Mouse (Mus musculus) neural tube, embryonic 12.5 days (tissue): Measurements from ENCODE around the gene Cerk. TPM values are rescaled to one million over a fixed set of nuclear protein-coding genes. Genes with fewer than 3 reads are reported as not detected.
"Not testable (repeated sequence)": the region's sequence is repeated elsewhere in the genome, so short reads cannot be mapped to it uniquely, and the experiment has no call there.

ENCODE experiments used
- ATAC-seq: fragments of 200-750 bp; cut with Nextera tagmentation; 2 replicates; pipeline ENCODE4 v1.8.0; 2017; ENCODE audit warnings: low read depth, mild to moderate bottlenecking, moderate TSS enrichment, moderate library complexity; ENCODE audit not compliant: low FRiP score
- H3K27ac ChIP-seq: fragments of 300-500 bp; sonication (generic); 2 replicates; pipeline ENCODE4 v1.5.1; 2016
- H3K27me3 ChIP-seq: fragments of 300-500 bp; sonication (generic); replicated peaks from 2 replicates; pipeline ENCODE4 v1.6.1; 2016; ENCODE audit warnings: mild to moderate bottlenecking
- H3K36me3 ChIP-seq: fragments of 300-500 bp; sonication (generic); 2 replicates; pipeline ENCODE4 v1.6.1; 2016; ENCODE audit warnings: mild to moderate bottlenecking
- H3K4me1 ChIP-seq: fragments of 300-500 bp; sonication (generic); 2 replicates; pipeline ENCODE4 v1.6.1; 2016
- H3K4me2 ChIP-seq: fragments of 300-500 bp; sonication (generic); replicated peaks from 2 replicates; pipeline ENCODE4 v1.6.1; 2016; ENCODE audit warnings: mild to moderate bottlenecking
- H3K4me3 ChIP-seq: fragments of 300-500 bp; sonication (generic); 2 replicates; pipeline ENCODE4 v1.5.1; 2016
- H3K9ac ChIP-seq: fragments of 300-500 bp; sonication (generic); 2 replicates; pipeline ENCODE4 v1.6.1; 2016; ENCODE audit warnings: mild to moderate bottlenecking
- H3K9me3 ChIP-seq: fragments of 300-500 bp; sonication (generic); 2 replicates; pipeline ENCODE4 v1.6.1; 2016; ENCODE audit warnings: mild to moderate bottlenecking
- WGBS: fragments of 180-500 bp; shearing (Covaris S2); methylation state at CpG from one replicate; pipeline ENCODE4 v1.1.7; 2016; 5-methylcytosine and 5-hydroxymethylcytosine counted together
- polyA plus RNA-seq: library from polyadenylated mRNA; unstranded; fragments of >200 nt; fragmentation: Nextera tagmentation; extraction: Ambion mirVana; gene quantifications from 2 replicates; pipeline ENCODE4 v1.2.1, GENCODE M21; 2016

The Cerk gene
- polyA plus RNA-seq, 1 experiment from 2014 or later, result 33.4 TPM

DNA sequence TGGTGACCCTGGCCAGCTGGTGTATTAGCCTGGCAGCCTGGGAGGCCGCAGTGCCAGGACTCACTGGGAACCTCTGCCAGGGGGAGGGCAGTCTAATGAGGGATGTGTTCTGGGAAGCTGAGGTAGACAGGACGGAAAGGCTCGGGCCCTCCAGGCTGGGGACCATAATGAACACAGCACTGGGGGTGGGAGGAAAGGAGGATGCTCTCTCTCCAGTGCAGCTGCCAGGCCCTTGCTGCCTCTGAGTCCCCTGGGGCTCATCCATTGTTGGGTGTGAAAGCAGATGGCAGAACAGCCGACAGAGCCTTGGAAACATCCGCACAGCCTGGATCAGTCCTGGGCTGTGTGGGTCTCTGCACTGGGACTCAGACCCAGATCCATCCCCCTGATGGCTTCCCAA lies 2.2 kb upstream of the Cerk start:
- no peaks in the 10 kb centered on the region for H3K9me3 ChIP-seq
- H3K4me2 ChIP-seq, result peak overlapping the region; percentile 12; the same call in 1 of the 2 replicates
- H3K4me1 ChIP-seq, result peaks cover 34% of the 10 kb centered on the region
- 22% methylated on average over 5 of the region's 5 CpGs for WGBS
- no peak overlapping the region for H3K4me3 ChIP-seq
- H3K9ac ChIP-seq, result 0 out of 2 replicates have a peak overlapping the region, but pooled peaks have one; percentile 3
- H3K27me3 ChIP-seq, result no peaks in the 10 kb centered on the region
- H3K27ac ChIP-seq, result peak overlapping the region; percentile 46; the same call in 1 of the 2 replicates
- no peaks in the 10 kb centered on the region for H3K36me3 ChIP-seq
- ATAC-seq, result peak; percentile 54

DNA sequence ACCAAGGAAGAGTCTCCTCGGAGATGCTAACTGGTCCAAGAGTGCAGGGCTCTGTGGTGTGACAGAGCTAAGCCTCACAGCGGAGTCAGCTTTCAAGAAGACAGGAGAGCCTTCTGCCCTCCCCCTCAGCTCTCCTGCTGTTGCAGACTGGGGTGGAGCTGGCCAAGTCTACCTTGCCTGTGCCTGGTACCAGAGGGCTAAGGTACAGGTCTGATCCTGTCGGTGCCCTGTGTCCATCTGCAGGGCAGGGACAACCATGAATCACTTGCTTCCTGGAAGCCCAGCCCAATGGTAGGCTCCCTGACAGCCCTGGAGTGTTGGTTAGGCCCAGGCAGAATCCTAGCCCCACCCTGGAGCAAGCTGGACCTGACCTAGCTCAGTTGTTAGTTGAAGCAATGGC lies 745 bp upstream of the Cerk start:
- WGBS, result 52% methylated on average over 3 of the region's 3 CpGs
- Histone ChIP-seq H3K4me3 (no peak overlapping the region), H3K9ac (no peak overlapping the region), H3K9me3 (no peaks in the 10 kb centered on the region), H3K4me1 (peaks cover 46% of the 10 kb centered on the region), H3K4me2 (peak overlapping the region; percentile 86), H3K27ac (no peak overlapping the region), H3K27me3 (no peaks in the 10 kb centered on the region), H3K36me3 (no peaks in the 10 kb centered on the region)
- no peak for ATAC-seq

DNA sequence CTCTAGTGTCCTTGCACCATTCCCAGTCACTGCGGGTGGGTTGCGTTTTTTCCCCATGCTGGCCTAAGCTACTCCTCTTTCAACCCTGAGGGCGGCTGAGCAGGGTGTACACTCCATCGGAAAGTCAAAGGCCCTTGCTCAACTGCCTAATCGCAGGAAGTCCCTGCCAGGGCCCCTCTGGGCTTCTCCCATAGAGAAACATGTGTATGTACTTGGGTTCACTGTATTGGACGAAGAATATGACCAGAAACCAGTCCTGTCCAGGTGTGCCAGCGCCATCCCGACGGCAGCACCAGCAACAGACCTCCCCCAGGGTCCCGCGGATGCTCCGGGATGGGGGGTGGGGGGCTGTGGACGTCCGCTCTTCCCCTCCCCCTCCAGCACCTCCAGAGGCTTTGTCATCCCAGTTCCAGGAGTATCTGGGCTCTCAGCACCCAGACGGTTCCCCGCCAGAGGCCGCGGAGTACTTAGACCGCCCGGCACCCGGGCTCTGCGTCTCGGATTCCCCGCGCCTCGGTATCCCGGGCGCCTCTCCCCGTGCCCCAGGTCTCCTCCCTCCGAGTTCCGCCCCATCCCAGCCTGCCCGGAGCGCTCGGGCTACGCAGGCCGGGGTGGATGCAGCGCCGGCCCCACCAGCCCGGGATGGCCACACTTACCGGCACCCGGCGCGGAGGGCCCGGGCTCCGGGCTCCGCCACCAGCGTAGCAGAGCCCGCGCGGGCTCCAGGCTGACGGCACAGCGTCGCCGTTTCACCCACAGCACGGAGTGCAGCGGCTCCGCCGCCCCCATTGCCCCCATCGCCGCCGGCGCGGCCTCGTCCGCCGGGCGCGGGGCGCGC lies 871 bp downstream of the Cerk start:
- under 1% methylated on average over 70 of the region's 70 CpGs for WGBS
- ATAC-seq, result peak; percentile 46

DNA sequence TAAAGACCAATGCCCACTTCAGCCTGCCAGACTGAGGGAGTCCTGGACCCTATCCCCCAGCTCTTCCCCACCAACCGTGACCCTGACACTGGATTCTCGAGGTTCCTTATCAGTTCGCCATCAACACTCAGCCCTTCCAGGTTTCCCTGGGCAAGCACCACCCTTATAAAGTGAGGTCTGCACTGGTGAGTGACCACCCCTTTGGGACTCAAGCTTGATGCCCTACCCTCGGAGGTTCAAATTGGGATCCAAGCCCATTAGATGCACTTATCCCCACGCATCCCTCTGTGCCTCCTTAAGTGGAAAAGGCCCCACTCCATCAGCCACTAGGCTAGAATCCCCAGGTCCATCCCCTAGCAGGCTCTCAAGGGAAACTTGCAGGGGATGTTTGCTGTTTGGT lies 1.9 kb downstream of the Cerk start:
- WGBS, result 80% methylated on average over 5 of the region's 5 CpGs
- no peaks in the 10 kb centered on the region for H3K27me3 ChIP-seq
- peak overlapping the region; percentile 87 for H3K4me3 ChIP-seq
- H3K9me3 ChIP-seq, result no peaks in the 10 kb centered on the region
- H3K27ac ChIP-seq, result no peak overlapping the region
- peak overlapping the region; percentile 86 for H3K4me2 ChIP-seq
- peaks cover 45% of the 10 kb centered on the region for H3K4me1 ChIP-seq
- no peak for ATAC-seq
- peak overlapping the region; percentile 97 for H3K9ac ChIP-seq
- no peaks in the 10 kb centered on the region for H3K36me3 ChIP-seq

More for the DNA sequence above, 871 bp downstream of the Cerk start:
- H3K4me2 ChIP-seq, result peak overlapping the region; percentile 86
- peaks cover 47% of the 10 kb centered on the region for H3K4me1 ChIP-seq
- H3K27me3 ChIP-seq, result no peaks in the 10 kb centered on the region
- H3K4me3 ChIP-seq, result peak overlapping the region; percentile 87
- no peaks in the 10 kb centered on the region for H3K36me3 ChIP-seq
- H3K9me3 ChIP-seq, result no peaks in the 10 kb centered on the region
- peak overlapping the region; percentile 76 for H3K27ac ChIP-seq
- peak overlapping the region; percentile 97 for H3K9ac ChIP-seq

DNA sequence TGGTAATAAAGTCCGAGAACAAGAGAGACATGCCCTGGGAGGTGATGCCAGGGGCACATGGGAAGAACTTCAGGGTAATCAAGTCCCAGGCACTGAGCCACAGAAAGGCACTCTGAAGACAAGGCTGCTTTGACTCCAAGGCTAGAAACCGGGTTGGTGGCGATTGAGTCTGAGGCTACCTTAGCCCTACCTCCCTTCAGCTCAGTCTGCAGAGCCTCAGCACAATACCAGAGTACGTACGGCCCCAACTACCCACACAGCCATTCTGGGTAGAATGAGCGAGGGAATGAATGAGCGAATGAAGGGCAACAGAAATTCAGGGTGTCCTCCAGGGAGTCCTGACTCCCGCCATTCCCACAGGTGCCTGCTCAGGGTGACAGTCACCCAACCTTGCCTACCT lies 2.5 kb downstream of the Cerk start:
- H3K27ac ChIP-seq, result no peak overlapping the region

DNA sequence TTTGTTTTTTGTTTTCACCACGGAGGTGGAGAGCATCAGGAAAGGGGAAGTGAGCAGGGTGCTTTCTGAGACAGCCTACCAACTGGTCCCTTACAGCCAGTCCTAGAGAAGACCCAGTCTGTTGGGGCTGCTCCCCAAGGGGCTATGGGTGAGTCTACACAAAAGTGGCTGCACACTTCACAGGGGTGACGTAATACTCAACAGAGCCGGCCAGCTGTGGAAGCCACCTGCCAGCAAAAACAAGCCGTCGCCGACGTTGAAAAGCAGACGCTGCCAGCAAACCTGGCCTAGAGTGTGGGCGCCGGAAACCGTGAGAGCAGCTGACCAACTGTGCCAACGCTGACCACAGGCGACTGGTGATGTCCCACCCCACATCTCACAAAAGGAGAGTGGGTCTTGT lies 3.3 kb downstream of the Cerk start:
- H3K4me3 ChIP-seq, result no peak overlapping the region
- no peak overlapping the region for H3K4me2 ChIP-seq
- H3K27ac ChIP-seq, result no peak overlapping the region
- H3K36me3 ChIP-seq, result no peaks in the 10 kb centered on the region
- WGBS, result 75% methylated on average over 13 of the region's 13 CpGs
- no peaks in the 10 kb centered on the region for H3K27me3 ChIP-seq
- no peak for ATAC-seq
- H3K9ac ChIP-seq, result no peak overlapping the region
- peaks cover 33% of the 10 kb centered on the region for H3K4me1 ChIP-seq
- no peaks in the 10 kb centered on the region for H3K9me3 ChIP-seq

More for the DNA sequence above, 2.5 kb downstream of the Cerk start:
- no peaks in the 10 kb centered on the region for H3K9me3 ChIP-seq
- no peaks in the 10 kb centered on the region for H3K27me3 ChIP-seq
- no peak overlapping the region for H3K4me3 ChIP-seq
- H3K4me1 ChIP-seq, result peaks cover 39% of the 10 kb centered on the region
- no peak overlapping the region; the same call in 1 of the 2 replicates for H3K4me2 ChIP-seq
- whole genome bisulfite sequencing, result 93% methylated on average over 8 of the region's 8 CpGs
- no peak overlapping the region for H3K9ac ChIP-seq
- H3K36me3 ChIP-seq, result no peaks in the 10 kb centered on the region
- ATAC-seq, result no peak

DNA sequence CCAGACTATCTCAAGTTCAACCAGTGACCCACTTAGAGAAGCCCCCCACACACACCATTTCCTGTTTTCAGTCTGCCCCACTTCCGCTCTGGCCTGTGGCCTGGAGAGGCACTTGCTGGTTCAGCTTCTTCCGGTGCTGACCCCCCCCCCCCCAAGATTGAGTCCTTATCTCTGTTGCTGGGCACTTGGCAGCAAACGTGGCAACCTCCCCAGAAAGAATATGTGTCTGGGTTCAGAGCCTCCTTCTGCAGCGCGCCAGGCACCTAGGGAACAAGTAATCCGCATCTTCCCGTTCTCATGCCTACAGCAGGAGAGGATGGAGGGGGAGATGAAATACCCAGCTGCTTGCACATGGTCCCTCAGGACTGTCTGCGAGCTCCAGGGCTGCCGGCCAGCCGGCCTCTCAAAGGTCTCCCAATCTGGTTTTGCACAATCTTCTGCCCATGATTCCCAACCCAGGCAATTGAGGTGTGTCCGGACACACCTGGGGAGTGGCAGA lies 4.0 kb downstream of the Cerk start:
- Histone ChIP-seq H3K4me2 (peak overlapping the region; percentile 20; the same call in 1 of the 2 replicates), H3K9ac (0 out of 2 replicates have a peak overlapping the region, but pooled peaks have one; percentile 6)

DNA sequence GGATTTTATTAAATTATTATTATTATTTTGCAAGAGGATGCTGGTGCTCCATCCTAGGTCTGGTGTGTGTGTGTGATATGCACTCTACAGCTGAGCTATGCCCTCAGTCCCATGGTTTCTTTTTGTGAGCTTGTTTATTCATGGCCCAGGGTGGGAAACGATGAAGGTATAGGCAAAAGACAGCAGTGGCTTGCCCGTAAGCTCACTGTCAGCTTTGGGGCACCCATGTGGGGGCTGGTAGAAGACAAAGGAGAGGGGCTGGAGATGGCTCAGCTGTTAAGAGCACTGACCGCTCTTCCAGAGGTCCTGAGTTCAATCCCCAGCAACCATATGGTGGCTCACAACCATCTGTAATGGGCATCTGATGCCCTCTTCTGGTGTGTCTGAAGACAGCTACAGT lies 4.6 kb downstream of the Cerk start:
- 90% methylated on average over 3 of the region's 3 CpGs for WGBS
- H3K4me1 ChIP-seq, result peaks cover 31% of the 10 kb centered on the region
- not testable (repeated sequence) for H3K27me3 ChIP-seq, ATAC-seq, H3K27ac ChIP-seq, H3K9ac ChIP-seq, H3K9me3 ChIP-seq, H3K4me3 ChIP-seq, H3K4me2 ChIP-seq, H3K36me3 ChIP-seq

More for the DNA sequence above, 4.0 kb downstream of the Cerk start:
- no peak overlapping the region for H3K4me3 ChIP-seq
- H3K36me3 ChIP-seq, result no peaks in the 10 kb centered on the region
- no peaks in the 10 kb centered on the region for H3K27me3 ChIP-seq
- peaks cover 33% of the 10 kb centered on the region for H3K4me1 ChIP-seq
- H3K9me3 ChIP-seq, result no peaks in the 10 kb centered on the region
- 65% methylated on average over 11 of the region's 11 CpGs for WGBS
- no peak for ATAC-seq
- H3K27ac ChIP-seq, result 0 out of 2 replicates have a peak overlapping the region, but pooled peaks have one; percentile 8

DNA sequence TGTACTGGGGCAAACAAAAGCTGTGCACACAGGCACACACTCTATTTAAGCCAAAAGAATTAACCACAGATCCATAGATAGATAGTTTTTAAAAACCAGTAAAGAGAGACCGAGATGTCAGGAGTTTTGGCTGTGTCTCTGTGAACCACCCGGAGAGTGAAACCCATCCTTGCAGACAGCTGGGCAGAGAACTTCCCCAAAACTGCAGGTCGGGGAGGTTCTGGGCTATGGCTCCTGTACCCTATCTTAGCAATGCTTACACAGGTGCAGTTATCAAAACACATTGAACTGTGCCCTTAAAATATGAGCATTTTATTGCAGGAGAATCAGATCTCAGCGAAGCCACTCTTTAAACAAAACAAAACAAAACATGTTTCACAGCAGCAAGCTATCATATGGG lies 5.5 kb downstream of the Cerk start:
- no peak overlapping the region for H3K27ac ChIP-seq
- no peak overlapping the region for H3K9ac ChIP-seq
- H3K36me3 ChIP-seq, result no peaks in the 10 kb centered on the region
- 77% methylated on average over 4 of the region's 4 CpGs for WGBS
- H3K27me3 ChIP-seq, result no peaks in the 10 kb centered on the region
- H3K4me3 ChIP-seq, result no peak overlapping the region
- H3K4me1 ChIP-seq, result peaks cover 23% of the 10 kb centered on the region
- no peak for ATAC-seq
- no peak overlapping the region for H3K4me2 ChIP-seq
- no peaks in the 10 kb centered on the region for H3K9me3 ChIP-seq

DNA sequence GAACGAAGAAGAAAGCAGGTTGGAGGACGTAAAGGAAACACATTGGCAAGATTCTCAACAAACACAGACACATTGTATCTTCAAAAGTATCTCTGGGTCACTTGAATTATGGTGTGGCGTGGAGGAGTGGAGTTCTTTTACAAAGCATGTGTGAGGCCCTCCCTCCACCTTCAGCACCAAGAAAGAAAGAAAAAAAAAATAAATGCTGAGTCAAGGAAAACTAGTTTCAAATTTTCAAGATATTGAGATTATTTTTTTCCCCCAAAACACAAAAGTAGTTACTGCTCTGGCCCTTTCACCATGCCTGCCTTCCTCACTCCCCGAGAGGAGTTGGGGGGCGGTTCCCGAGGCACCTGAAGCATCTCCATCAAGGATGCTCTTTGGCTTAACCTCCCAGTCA lies 7.3 kb downstream of the Cerk start:
- Histone ChIP-seq H3K4me2 (no peak overlapping the region), H3K4me1 (peaks cover 23% of the 10 kb centered on the region)
- no peak for ATAC-seq

DNA sequence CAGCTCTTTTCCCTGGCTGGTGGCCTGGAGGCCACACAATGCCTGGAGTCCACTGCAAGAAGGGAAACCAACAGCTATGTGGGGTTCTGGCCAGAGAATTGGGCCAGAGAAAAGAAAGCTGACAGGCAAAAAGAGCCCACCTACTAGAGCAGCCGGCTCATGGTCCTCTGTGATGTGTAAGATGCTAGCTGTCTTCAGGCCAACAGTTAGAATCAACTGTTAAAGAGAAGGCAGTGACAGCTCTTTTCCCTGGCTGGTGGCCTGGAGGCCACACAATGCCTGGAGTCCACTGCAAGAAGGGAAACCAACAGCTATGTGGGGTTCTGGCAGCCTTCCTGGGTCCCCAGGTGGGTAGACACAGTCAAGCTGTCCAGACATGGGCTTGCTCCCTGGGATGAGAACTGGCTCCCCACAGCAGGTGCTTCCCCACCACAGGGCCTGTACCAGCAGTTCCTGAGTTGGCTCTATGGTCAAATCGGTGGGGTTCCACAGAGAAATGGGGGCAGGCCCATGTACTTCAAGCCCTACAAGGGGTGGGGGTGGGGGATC lies 8.2 kb downstream of the Cerk start:
- 89% methylated on average over 2 of the region's 2 CpGs for WGBS
- H3K4me2 ChIP-seq, H3K27ac ChIP-seq, H3K9ac ChIP-seq, H3K36me3 ChIP-seq, H3K9me3 ChIP-seq, H3K27me3 ChIP-seq, H3K4me3 ChIP-seq, ATAC-seq: not testable (repeated sequence)
- peaks cover 30% of the 10 kb centered on the region for H3K4me1 ChIP-seq

More for the DNA sequence above, 7.3 kb downstream of the Cerk start:
- H3K9me3 ChIP-seq, result no peaks in the 10 kb centered on the region
- H3K4me3 ChIP-seq, result no peak overlapping the region
- WGBS, result 90% methylated on average over 6 of the region's 6 CpGs
- H3K36me3 ChIP-seq, result no peaks in the 10 kb centered on the region
- no peaks in the 10 kb centered on the region for H3K27me3 ChIP-seq
- no peak overlapping the region for H3K9ac ChIP-seq
- H3K27ac ChIP-seq, result no peak overlapping the region
